Mouse (Mus musculus): ENCODE data around the gene Gm6034. TPM values are rescaled to one million over a fixed set of nuclear protein-coding genes. Genes with fewer than 3 reads are reported as not detected.
"Not testable (repeated sequence)": the region's sequence is repeated elsewhere in the genome, so short reads cannot be mapped to it uniquely, and the experiment has no call there.

The Gm6034 gene
- total RNA-seq, 1 experiment = 0.18 TPM

DNA sequence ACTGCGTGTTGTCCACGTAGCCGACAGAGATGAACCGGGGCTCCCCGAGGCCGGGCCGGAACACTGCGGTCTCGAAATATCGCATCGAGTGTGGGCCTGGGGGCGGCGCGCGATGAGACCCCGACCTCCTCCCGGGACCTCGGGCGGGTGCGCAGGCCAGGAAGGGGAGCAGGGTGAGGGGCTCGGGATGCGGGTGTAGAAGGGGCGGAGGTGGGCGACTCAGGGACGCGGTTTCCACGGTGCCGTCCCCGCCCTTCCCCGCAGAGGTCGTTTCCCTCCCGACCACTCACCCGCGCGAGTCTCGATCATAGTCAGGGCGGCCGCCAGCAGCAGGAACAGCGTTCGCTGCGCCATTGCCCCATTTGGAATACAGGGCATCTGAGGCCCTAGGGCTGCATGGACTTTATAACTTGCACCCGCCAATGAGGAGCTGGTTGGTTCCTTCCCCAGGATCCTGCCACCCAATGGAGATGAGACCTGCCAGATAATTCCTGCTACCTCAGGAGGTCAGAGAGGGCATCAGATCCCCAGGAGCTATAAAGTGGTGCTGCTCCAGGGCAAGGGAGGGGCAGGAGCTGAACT is 41.2 kb downstream of the Gm6034 start:
- no peak for TF ChIP-seq ZNF384 (IDR thresholded peaks at IDR 0.05; ENCODE audit: low read depth, low read length)
- 0 out of 4 replicates have a peak, but pooled peaks cover 0 to 1% of the 10 kb centered on the region in 2 experiments for H3K4me1 ChIP-seq (ENCODE audit: control insufficient read depth in 2 of 2, insufficient read depth in 2 of 2, low read length in 2 of 2, poor library complexity in 1 of 2)
- DNase-seq (ENCODE audit: low read depth, low spot score) = no peak
- in situ Hi-C loops (cut with MboI; ENCODE audit: low sequenced_read_pairs in 2 of 2, unreplicated experiment in 2 of 2) = no loop called here
- no peaks in the 10 kb centered on the region for H3K9me3 ChIP-seq (ENCODE audit: control insufficient read depth, insufficient read depth, low read depth, low read length)
- H3K36me3 ChIP-seq (ENCODE audit: control insufficient read depth, insufficient read depth, low read length, poor library complexity, severe bottlenecking) = no peaks in the 10 kb centered on the region
- H3K9ac ChIP-seq (ENCODE audit: insufficient read depth, low read depth, low read length, poor library complexity, severe bottlenecking) = peak overlapping the region; percentile 55
- peak overlapping the region; percentile 65 to 66 for H3K4me3 ChIP-seq (ENCODE audit: insufficient read depth in 1 of 2, low read depth in 1 of 2, low read length in 2 of 2, poor library complexity in 1 of 2, severe bottlenecking in 1 of 2)
- no peak overlapping the region for H3K27ac ChIP-seq (ENCODE audit: insufficient read depth, low read depth, low read length, poor library complexity, severe bottlenecking)

DNA sequence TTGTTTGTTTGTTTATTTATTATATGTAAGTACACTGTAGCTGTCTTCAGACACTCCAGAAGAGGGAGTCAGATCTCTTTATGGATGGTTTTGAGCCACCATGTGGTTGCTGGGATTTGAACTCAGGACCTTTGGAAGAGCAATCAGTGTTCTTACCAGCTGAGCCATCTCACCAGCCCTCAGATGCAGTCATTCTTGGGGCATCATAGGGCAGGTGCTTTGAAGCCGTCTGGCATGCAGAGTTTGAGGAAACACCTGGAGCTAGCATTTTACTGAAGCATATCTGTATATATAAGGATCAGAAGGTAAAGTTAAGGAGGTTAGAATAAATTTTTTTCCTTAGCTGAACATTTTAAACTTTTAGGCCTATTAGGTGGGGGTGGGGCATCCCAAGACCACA is 43.2 kb downstream of the Gm6034 start:
- DNase-seq (ENCODE audit: low read depth, low spot score); H3K9ac ChIP-seq (ENCODE audit: insufficient read depth, low read depth, low read length, poor library complexity, severe bottlenecking); H3K4me3 ChIP-seq (ENCODE audit: insufficient read depth in 1 of 2, low read depth in 1 of 2, low read length in 2 of 2, poor library complexity in 1 of 2, severe bottlenecking in 1 of 2); H3K9me3 ChIP-seq (ENCODE audit: control insufficient read depth, insufficient read depth, low read depth, low read length); H3K27ac ChIP-seq (ENCODE audit: insufficient read depth, low read depth, low read length, poor library complexity, severe bottlenecking); H3K4me1 ChIP-seq (ENCODE audit: control insufficient read depth in 2 of 2, insufficient read depth in 2 of 2, low read length in 2 of 2, poor library complexity in 1 of 2); in situ Hi-C loops (cut with MboI; ENCODE audit: low sequenced_read_pairs in 2 of 2, unreplicated experiment in 2 of 2); H3K36me3 ChIP-seq (ENCODE audit: control insufficient read depth, insufficient read depth, low read length, poor library complexity, severe bottlenecking): not testable (repeated sequence)

DNA sequence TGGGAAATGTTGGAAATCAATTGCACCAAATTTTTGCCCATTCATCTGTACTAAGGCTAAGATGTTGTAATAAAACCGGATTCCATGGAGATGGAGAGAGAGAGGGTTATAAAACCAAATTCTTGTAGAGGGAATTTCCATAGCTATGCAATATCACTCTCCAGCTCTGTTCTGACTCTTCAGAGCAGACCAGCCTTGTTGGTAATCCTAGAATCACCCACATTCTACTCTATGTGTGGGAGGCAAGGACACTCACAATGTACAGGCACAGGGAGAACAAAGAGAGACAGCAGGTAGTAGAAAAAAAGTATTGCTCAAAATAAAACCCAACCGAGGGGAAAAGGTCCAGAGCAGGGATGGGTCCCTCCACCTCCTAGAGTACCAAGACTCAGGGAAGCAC is 49.2 kb downstream of the Gm6034 start:
- H3K4me3 ChIP-seq (ENCODE audit: insufficient read depth in 1 of 2, low read depth in 1 of 2, low read length in 2 of 2, poor library complexity in 1 of 2, severe bottlenecking in 1 of 2); H3K27ac ChIP-seq (ENCODE audit: insufficient read depth, low read depth, low read length, poor library complexity, severe bottlenecking); H3K4me1 ChIP-seq (ENCODE audit: control insufficient read depth in 2 of 2, insufficient read depth in 2 of 2, low read length in 2 of 2, poor library complexity in 1 of 2); DNase-seq (ENCODE audit: low read depth, low spot score); H3K9me3 ChIP-seq (ENCODE audit: control insufficient read depth, insufficient read depth, low read depth, low read length); H3K36me3 ChIP-seq (ENCODE audit: control insufficient read depth, insufficient read depth, low read length, poor library complexity, severe bottlenecking); in situ Hi-C loops (cut with MboI; ENCODE audit: low sequenced_read_pairs in 2 of 2, unreplicated experiment in 2 of 2); H3K9ac ChIP-seq (ENCODE audit: insufficient read depth, low read depth, low read length, poor library complexity, severe bottlenecking): not testable (repeated sequence)

DNA sequence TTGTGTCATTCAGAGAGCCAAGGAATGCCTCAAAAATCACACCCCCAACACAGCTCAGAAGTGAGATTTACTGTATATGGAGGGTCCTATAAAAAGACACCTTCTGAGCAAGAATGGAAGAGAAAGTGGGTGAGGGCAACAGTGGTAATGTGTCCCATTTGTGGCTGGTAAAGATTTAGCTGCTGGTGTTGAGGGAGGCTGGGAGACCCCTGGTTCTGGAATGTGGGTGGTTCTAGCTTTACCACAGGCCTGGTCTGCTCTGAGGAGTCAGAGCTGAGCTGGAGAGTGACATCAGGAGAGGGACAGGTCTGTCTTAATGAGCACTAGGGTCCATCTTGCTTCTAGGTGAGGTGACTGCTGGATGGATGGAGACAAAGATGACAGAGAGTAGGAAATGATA is 49.8 kb downstream of the Gm6034 start:
- H3K9ac ChIP-seq (ENCODE audit: insufficient read depth, low read depth, low read length, poor library complexity, severe bottlenecking); DNase-seq (ENCODE audit: low read depth, low spot score); H3K27ac ChIP-seq (ENCODE audit: insufficient read depth, low read depth, low read length, poor library complexity, severe bottlenecking); in situ Hi-C loops (cut with MboI; ENCODE audit: low sequenced_read_pairs in 2 of 2, unreplicated experiment in 2 of 2); H3K4me3 ChIP-seq (ENCODE audit: insufficient read depth in 1 of 2, low read depth in 1 of 2, low read length in 2 of 2, poor library complexity in 1 of 2, severe bottlenecking in 1 of 2); H3K4me1 ChIP-seq (ENCODE audit: control insufficient read depth in 2 of 2, insufficient read depth in 2 of 2, low read length in 2 of 2, poor library complexity in 1 of 2); H3K9me3 ChIP-seq (ENCODE audit: control insufficient read depth, insufficient read depth, low read depth, low read length); H3K36me3 ChIP-seq (ENCODE audit: control insufficient read depth, insufficient read depth, low read length, poor library complexity, severe bottlenecking): not testable (repeated sequence)

DNA sequence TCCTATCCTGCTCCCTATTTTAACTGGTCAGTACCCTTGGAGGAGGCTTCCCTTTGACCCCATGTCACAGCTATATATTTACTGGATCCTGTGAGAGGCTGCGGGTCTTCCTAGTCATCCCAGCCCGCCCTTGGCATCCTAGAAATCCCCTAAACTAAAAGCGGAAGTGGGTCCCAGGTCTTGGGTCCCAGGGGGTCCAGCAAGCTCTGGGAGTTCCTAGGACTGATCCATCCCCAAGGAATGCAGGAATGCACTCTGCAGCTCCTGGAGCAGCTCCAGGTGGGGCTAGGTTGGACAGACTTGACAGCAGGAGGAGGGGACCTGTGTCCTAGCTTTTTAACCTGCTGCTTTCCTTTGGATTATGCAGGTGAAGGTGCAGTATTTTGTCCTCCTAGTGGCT is 51.2 kb downstream of the Gm6034 start:
- Histone ChIP-seq H3K9me3 (ENCODE audit: control insufficient read depth, insufficient read depth, low read depth, low read length) (no peaks in the 10 kb centered on the region), H3K4me3 (ENCODE audit: insufficient read depth in 1 of 2, low read depth in 1 of 2, low read length in 2 of 2, poor library complexity in 1 of 2, severe bottlenecking in 1 of 2) (no peak overlapping the region), H3K9ac (ENCODE audit: insufficient read depth, low read depth, low read length, poor library complexity, severe bottlenecking) (no peak overlapping the region), H3K27ac (ENCODE audit: insufficient read depth, low read depth, low read length, poor library complexity, severe bottlenecking) (no peak overlapping the region), H3K36me3 (ENCODE audit: control insufficient read depth, insufficient read depth, low read length, poor library complexity, severe bottlenecking) (no peaks in the 10 kb centered on the region), H3K4me1 (ENCODE audit: control insufficient read depth in 2 of 2, insufficient read depth in 2 of 2, low read length in 2 of 2, poor library complexity in 1 of 2) (peaks cover 2 to 5% of the 10 kb centered on the region in 2 experiments; a peak in 3 of 4 replicates)
- TF ChIP-seq CHD2 (IDR thresholded peaks at IDR 0.05; ENCODE audit: low read depth, low read length) = no peak
- no peak for TF ChIP-seq HCFC1 (IDR thresholded peaks at IDR 0.05; ENCODE audit: borderline replicate concordance, insufficient read depth, low read length)
- TF ChIP-seq MAFK (IDR thresholded peaks at IDR 0.05; ENCODE audit: insufficient read depth, low read depth, low read length) = no peak
- TF ChIP-seq ZC3H11A (IDR thresholded peaks at IDR 0.05; ENCODE audit: borderline replicate concordance, low read depth, low read length) = no peak
- TF ChIP-seq ZNF384 (IDR thresholded peaks at IDR 0.05; ENCODE audit: low read depth, low read length) = no peak
- DNase-seq (ENCODE audit: low read depth, low spot score) = no peak
- in situ Hi-C loops (cut with MboI; ENCODE audit: low sequenced_read_pairs in 2 of 2, unreplicated experiment in 2 of 2) = no loop called here

DNA sequence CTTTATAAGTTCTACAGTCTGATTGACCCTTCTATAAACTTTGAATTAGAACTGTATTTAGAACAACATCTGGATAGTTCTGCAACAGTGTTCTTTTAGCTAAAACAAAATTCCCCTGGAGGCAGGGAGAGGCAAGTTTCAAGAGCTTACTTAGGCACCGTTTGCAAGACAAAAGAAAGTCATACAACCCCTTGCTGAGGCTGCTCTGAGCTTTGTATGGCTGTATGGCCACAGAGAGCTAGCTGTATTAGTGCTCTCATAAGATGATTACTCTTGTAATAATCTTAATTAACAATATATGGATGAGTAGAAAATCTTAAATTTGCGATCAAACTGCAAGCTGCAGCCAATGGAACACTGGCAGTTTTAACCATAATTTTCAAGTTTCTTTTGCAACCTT is 56.8 kb downstream of the Gm6034 start:
- H3K27ac ChIP-seq (ENCODE audit: insufficient read depth, low read depth, low read length, poor library complexity, severe bottlenecking); H3K36me3 ChIP-seq (ENCODE audit: control insufficient read depth, insufficient read depth, low read length, poor library complexity, severe bottlenecking); H3K9ac ChIP-seq (ENCODE audit: insufficient read depth, low read depth, low read length, poor library complexity, severe bottlenecking); H3K4me3 ChIP-seq (ENCODE audit: insufficient read depth in 1 of 2, low read depth in 1 of 2, low read length in 2 of 2, poor library complexity in 1 of 2, severe bottlenecking in 1 of 2); H3K9me3 ChIP-seq (ENCODE audit: control insufficient read depth, insufficient read depth, low read depth, low read length); H3K4me1 ChIP-seq (ENCODE audit: control insufficient read depth in 2 of 2, insufficient read depth in 2 of 2, low read length in 2 of 2, poor library complexity in 1 of 2); DNase-seq (ENCODE audit: low read depth, low spot score): not testable (repeated sequence)
- in situ Hi-C loops (cut with MboI; ENCODE audit: low sequenced_read_pairs in 2 of 2, unreplicated experiment in 2 of 2) = loop anchor here in 1 of 2 experiments (25.0 kb wide), 1 partner anchor 112 kb away; the partner anchor contains the start of genes Gnl1 and Prr3

DNA sequence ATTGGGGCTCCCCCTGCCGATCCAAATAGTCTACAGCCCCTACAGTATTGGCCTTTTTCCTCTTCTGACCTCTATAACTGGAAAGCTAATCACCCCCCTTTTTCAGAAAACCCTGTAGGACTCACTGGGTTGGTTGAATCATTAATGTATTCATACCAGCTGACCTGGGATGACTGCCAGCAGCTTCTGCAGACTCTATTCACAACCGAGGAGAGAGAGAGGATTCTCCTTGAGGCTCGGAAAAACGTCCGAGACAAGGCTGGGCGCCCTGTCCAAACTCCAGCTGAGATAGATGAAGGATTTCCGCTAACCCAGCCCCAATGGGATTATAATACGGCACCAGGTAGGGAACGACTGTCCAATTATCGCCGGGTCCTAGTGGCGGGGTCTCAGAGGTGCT is 59.3 kb downstream of the Gm6034 start:
- H3K4me1 ChIP-seq (ENCODE audit: control insufficient read depth in 2 of 2, insufficient read depth in 2 of 2, low read length in 2 of 2, poor library complexity in 1 of 2); H3K4me3 ChIP-seq (ENCODE audit: insufficient read depth in 1 of 2, low read depth in 1 of 2, low read length in 2 of 2, poor library complexity in 1 of 2, severe bottlenecking in 1 of 2); H3K9me3 ChIP-seq (ENCODE audit: control insufficient read depth, insufficient read depth, low read depth, low read length); H3K9ac ChIP-seq (ENCODE audit: insufficient read depth, low read depth, low read length, poor library complexity, severe bottlenecking); H3K36me3 ChIP-seq (ENCODE audit: control insufficient read depth, insufficient read depth, low read length, poor library complexity, severe bottlenecking); DNase-seq (ENCODE audit: low read depth, low spot score); H3K27ac ChIP-seq (ENCODE audit: insufficient read depth, low read depth, low read length, poor library complexity, severe bottlenecking): not testable (repeated sequence)
- in situ Hi-C loops (cut with MboI; ENCODE audit: low sequenced_read_pairs in 2 of 2, unreplicated experiment in 2 of 2) = loop anchor here in 1 of 2 experiments (25.0 kb wide), 1 partner anchor 115 kb away; the partner anchor contains the start of genes Gnl1 and Prr3
